Mouse (Mus musculus) ovary, postnatal 14 days (tissue): Measurements from ENCODE around the gene Ppp4r3a.
"Not testable (repeated sequence)": the region's sequence is repeated elsewhere in the genome, so short reads cannot be mapped to it uniquely, and the experiment has no call there.

Experiments
- DNase-seq: peaks from one replicate; pipeline ENCODE4 v3.0.0; 2022; ENCODE audit warnings: low spot score

Ppp4r3a gene

GRCm38 (mm10) chr12:101083076-101083838 lies at the start of gene Ppp4r3a:
Ppp4r3a (minus strand) TSS chr12:101083702.
- DNase-seq = peak; percentile 96

GRCm38 (mm10) chr12:101123013-101123412 lies 39.5 kb upstream of the Ppp4r3a start:
- DNase-seq = no peak

GRCm38 (mm10) chr12:101122066-101122465 lies 38.6 kb upstream of the Ppp4r3a start:
- not testable (repeated sequence) for DNase-seq

- not testable (repeated sequence) for DNase-seq
Observed at GRCm38 (mm10) chr12:101109794-101110585, 26.5 kb upstream of the Ppp4r3a start.

- DNase-seq = no peak
Observed at GRCm38 (mm10) chr12:101107722-101108121, 24.2 kb upstream of the Ppp4r3a start.

- DNase-seq = no peak
Observed at GRCm38 (mm10) chr12:101105571-101105970, 22.1 kb upstream of the Ppp4r3a start.

GRCm38 (mm10) chr12:101102648-101103047 lies 19.1 kb upstream of the Ppp4r3a start:
- no peak for DNase-seq

GRCm38 (mm10) chr12:101093678-101094077 lies 10.2 kb upstream of the Ppp4r3a start:
- DNase-seq = not testable (repeated sequence)

- no peak for DNase-seq
Observed at GRCm38 (mm10) chr12:101089955-101090354, 6.5 kb upstream of the Ppp4r3a start.

GRCm38 (mm10) chr12:101087406-101087805 lies 3.9 kb upstream of the Ppp4r3a start:
- DNase-seq = no peak

- DNase-seq = no peak
Observed at GRCm38 (mm10) chr12:101084881-101085666, 1.6 kb upstream of the Ppp4r3a start.

GRCm38 (mm10) chr12:101084237-101084636 lies 735 bp upstream of the Ppp4r3a start:
- DNase-seq = no peak

GRCm38 (mm10) chr12:101083839-101084195 lies 315 bp upstream of the Ppp4r3a start:
- no peak for DNase-seq

GRCm38 (mm10) chr12:101082296-101083075 lies 1.0 kb downstream of the Ppp4r3a start:
- DNase-seq = no peak

GRCm38 (mm10) chr12:101077955-101078354 lies 5.5 kb downstream of the Ppp4r3a start:
- DNase-seq = no peak

GRCm38 (mm10) chr12:101075433-101075832 lies 8.1 kb downstream of the Ppp4r3a start:
- DNase-seq = no peak

GRCm38 (mm10) chr12:101074821-101075429 lies 8.6 kb downstream of the Ppp4r3a start:
- DNase-seq = no peak

GRCm38 (mm10) chr12:101069813-101070212 lies 13.7 kb downstream of the Ppp4r3a start:
- DNase-seq = no peak

- DNase-seq = no peak
Observed at GRCm38 (mm10) chr12:101066329-101066728, 17.2 kb downstream of the Ppp4r3a start.

GRCm38 (mm10) chr12:101039956-101040355 lies 43.5 kb downstream of the Ppp4r3a start:
- DNase-seq = no peak
